Mouse (Mus musculus) induced T-regulatory cell, adult 2 months (primary cell): ENCODE results near the gene Exosc5.
A peak's percentile ranks its signal among the peaks of the same experiment; 100 is the strongest.

Experiments
- DNase-seq: peaks from one replicate; pipeline ENCODE4 v3.0.0-alpha.2; 2012; ENCODE audit warnings: low read depth

Gene Exosc5

DNA sequence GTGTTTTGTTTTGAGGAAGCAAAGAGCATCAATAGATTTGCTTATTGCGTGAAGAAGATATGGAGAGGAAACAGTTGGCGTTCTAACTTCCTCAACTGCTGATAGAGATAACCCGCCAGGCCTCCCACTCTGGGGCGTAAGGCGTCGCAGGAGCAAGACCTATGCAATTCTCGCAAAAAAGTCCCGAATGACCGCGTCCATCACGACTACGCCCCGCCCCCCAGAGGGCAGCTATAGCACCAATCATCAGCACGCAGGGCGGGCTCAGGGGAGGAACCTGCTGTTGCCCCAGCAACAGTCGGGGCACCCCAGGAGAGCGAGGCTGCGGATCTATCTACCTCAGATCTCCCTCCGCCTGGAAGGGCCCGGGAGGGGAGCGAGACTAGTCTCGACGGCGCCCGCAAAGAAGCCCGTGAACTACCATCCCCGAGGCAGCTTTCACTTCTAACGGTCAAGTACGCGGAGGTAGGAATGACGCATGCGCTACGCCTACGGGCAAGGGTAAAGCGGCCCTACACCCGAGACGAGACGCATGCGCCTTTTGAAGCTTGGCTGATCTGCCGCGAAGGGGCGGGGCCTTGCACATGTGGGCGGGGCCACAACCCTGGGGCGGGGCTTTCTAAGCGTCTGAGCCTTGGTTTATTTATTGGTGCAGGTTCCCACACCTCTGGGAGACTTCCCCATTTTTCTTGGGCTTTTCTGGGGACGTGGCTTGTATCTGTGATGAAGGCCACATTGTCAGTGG lies 21.7 kb downstream of the Exosc5 start, which contains the start of gene B9d2:
TSS of gene B9d2 (plus strand) at position 267 of the 745 bp plus-strand sequence.
- DNase-seq = peak; percentile 99

DNA sequence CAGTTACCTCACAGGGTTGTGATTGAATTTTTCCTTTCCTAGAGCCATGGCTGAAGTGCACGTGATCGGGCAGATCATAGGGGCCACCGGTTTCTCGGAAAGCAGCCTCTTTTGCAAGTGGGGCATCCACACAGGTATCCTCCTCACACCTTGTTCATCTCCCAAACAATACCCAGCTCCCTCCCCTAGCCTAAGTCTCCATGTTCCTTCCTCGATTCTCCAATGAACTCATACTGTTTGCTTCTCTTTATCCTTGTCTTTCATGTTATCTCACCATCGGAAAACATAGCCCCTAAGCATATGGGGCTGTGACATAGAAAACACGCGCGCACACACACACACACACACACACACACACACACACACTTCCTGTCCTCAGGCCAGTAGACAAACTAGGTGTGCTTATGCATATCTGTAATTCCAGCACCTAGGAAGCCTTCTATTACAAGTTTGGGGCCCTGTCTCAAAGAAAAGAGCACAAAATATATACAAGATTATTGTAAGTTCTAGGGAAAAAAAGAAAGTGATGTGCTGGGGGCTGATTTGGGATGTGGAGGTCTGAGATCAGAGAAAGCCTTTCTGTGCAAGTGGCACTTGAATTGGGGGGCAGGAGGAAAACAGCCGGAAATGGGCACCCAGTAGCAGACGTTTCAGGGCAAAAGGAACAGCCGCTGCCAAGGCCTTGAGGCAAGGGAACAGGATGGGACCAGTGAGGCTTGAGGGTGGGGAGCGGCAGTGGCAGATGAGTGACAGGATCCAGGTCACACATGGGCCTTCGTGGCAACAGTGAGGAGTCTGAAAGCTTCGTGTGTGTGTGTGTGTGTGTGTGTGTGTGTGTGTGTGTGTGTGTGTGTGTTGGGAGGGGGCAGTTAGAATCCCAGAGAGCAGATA lies 22.6 kb downstream of the Exosc5 start:
- peak; percentile 75 for DNase-seq

DNA sequence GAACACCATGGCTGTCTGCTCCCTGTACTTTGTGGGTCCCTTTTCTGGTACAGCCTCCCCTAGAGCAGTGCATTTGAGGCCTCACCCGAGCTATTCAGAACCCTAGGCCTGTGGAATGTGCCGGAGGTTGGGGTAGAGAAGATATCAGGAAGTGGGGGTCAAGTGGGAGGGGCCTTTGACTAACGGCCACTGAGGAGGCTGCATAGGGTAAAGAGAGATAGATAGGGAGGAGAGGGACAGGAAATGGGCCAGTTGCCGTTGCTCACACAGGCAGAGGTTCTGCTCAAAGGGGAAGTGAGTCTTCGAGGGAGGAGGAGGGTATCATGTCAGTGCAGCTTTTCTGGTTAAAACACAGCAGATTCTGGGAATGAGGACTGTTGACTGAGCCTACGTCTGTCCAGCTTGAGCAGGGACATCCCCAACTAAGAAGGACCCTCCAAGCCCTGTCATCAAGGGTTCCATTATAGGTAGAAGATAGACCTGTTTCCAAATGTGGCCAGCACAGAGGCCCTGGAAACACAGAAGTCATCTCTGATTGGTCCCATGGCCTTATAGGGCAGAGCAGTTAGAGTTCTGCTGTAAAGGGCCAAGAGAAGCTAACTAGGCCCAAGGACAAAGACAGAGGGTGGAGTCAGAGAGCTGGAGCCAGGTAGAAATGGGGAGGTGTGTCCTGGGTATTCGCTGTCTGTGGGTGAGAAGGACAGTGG lies 24.7 kb downstream of the Exosc5 start:
- DNase-seq = peak; percentile 88

DNA sequence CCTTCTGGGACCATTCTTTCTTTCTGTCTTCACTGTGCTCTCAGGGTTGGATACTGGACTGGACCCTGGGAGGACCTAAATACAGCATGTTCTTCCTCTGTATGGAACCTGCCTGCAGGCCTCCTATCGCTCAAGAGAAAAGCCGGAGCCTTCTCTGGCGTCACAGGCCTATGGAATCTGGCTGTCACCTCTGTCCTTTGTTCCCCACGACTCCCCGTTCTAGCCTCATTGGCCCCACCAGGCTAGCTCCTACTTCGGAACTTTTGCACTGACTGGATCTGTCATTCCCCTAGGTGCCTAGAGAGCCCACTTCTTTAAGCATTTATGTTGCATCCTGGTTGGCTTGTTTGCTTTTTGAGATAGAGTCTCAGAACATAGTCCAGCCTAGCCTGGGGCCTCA lies 25.7 kb downstream of the Exosc5 start:
- DNase-seq = no peak

DNA sequence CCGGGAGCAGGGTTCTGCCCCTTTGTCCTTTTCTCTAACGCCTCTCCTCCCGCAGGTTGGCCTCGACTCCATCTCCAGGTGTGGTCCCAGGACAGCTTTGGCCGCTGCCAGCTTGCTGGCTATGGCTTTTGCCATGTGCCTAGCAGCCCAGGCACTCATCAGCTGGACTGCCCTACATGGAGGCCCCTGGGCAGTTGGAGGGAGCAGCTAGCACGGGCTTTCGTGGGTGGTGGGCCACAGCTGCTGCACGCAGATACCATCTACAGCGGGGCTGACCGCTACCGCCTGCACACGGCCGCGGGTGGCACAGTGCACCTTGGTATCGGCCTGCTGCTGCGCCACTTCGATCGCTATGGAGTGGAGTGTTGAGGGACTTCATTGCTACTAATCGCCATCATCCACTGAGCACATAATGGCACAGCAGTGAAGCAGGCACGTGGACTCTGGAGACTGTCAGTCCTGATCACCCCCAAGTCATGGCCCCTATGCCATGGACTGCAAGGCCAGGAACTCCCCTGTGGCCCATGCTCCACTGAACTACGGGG lies 27.0 kb downstream of the Exosc5 start:
- DNase-seq = no peak

GRCm38 (mm10) chr7:25686680-25687531 lies 27.9 kb downstream of the Exosc5 start, which contains the start of gene Tgfb1:
Tgfb1 (plus strand) TSS chr7:25687002.
- peak; percentile 93 for DNase-seq

GRCm38 (mm10) chr7:25687811-25688401 lies 28.9 kb downstream of the Exosc5 start:
- DNase-seq = peak; percentile 76

DNA sequence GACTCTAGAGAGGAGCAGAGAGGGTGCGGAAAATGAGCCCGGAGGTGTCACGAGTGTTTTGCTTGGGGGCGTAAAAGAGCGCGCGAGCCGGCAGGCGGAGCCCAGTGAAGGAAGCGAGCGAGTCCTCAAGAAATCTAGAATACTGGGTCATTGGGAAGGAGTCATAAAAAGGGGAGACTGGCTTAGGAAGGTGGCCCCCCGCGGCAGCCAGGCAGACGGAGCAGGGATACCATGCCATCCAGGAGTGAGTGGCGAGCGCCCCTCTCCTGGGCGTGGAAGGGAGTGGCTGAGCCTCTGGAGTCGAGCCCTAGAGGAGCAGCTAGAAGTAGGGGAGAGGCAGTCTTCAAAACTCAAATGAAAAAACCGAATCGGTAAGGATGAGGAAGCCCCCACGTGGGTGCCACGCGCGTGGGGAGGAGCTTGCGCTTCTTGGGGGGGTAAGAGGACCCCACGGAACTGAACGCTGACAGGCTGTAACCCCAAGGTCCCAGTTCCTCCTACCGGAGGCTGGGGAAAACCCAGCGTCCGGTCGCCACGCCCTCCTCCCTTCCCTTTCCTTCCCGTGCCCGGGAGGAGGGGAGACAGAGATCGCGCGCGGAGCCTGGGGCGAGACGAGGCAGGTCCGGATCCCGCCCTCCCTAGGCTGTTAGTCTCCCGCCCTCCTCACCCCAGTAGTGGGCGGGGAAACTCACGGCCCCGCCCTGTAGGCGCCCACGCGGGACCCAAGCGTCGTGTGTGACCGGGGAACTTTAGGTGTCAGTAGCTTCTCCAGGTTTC lies 30.0 kb downstream of the Exosc5 start:
- DNase-seq = peak; percentile 96

DNA sequence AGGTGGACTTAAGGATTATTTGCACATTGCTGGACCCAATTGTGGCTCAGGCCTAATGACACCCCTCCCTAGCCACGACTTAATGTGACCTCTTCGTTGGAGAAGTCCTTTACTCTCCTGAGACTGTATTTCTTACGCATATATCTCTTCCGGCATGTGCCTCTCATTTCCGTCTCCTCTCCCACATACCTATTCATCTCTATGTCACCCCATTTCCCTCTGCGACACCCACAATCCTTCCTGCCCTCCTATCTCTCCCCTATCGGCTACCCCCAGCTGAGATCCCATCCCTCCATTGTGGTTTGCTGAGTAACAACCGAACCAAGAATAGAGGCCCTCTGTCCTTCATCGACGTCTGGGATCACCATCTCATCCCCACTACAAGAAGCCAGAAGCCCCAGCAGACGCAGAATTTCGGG lies 30.6 kb downstream of the Exosc5 start:
- DNase-seq = no peak

GRCm38 (mm10) chr7:25690051-25690450 lies 31.1 kb downstream of the Exosc5 start:
- DNase-seq = no peak

GRCm38 (mm10) chr7:25694104-25694503 lies 35.1 kb downstream of the Exosc5 start:
- no peak for DNase-seq

GRCm38 (mm10) chr7:25699851-25700250 lies 40.9 kb downstream of the Exosc5 start:
- DNase-seq = no peak

- DNase-seq = peak; percentile 54
Observed at GRCm38 (mm10) chr7:25700732-25701131, 41.8 kb downstream of the Exosc5 start.

GRCm38 (mm10) chr7:25702350-25702749 lies 43.4 kb downstream of the Exosc5 start:
- DNase-seq = peak; percentile 58

- DNase-seq = no peak
Observed at GRCm38 (mm10) chr7:25703793-25704494, 45.0 kb downstream of the Exosc5 start.

GRCm38 (mm10) chr7:25704716-25705364 lies 45.9 kb downstream of the Exosc5 start:
- DNase-seq = no peak

GRCm38 (mm10) chr7:25705801-25706251 lies 46.9 kb downstream of the Exosc5 start:
- peak; percentile 40 for DNase-seq

GRCm38 (mm10) chr7:25706578-25707170 lies 47.7 kb downstream of the Exosc5 start:
- DNase-seq = no peak
